Mouse (Mus musculus): ENCODE measurements around the gene Gm20388.

Gene Gm20388

DNA sequence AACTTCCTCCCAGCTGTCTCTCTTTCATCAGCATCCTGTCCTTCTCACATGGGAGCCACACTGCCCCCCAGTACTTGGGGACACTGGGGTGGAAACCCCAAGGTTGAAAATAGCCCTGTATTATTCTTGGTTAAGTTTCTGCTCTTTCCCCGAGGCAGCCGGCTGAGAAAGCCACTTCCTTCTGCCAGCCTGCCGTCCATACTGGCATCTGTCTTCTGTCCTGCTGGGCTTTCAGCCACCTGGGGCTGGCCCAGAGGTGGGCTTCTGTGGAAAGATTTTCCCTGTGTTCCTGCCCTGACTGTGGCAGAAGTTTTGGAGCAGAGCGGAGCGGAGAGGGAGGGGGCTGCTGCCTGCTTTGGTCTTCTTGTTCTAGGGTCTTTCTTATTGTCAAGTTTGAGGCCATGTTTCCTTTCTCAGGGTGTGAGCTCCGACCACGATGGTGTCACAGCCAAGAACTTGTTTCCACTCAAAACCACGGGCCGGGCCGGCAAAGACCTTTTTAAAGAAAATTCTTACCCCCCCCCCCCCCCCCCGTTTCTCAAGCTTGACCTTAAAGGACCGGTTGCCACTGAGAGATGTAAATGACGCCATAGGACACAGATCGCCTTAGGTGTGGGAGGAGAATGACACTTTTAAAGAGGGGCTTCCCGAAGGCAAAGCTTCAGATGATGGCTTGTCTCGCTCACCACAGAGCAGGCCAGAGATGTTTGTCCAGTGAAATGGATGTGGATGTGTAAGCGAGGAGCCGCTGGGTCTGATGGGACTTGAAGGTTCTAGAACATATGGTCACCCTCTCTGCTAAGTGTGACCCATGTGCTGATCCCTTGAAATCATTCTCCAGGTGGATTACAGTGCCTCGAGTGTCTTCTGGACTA is 849.9 kb downstream of the Gm20388 start:
- no peak for DNase-seq (ENCODE audit: low read depth, low spot score)

- no peak for DNase-seq (ENCODE audit: low read depth, low spot score)
Observed at GRCm38 (mm10) chr8:120763267-120763666, 852.6 kb downstream of the Gm20388 start.

- no peak for DNase-seq (ENCODE audit: low read depth, low spot score)
Observed at GRCm38 (mm10) chr8:120764638-120765037, 854.0 kb downstream of the Gm20388 start.

DNA sequence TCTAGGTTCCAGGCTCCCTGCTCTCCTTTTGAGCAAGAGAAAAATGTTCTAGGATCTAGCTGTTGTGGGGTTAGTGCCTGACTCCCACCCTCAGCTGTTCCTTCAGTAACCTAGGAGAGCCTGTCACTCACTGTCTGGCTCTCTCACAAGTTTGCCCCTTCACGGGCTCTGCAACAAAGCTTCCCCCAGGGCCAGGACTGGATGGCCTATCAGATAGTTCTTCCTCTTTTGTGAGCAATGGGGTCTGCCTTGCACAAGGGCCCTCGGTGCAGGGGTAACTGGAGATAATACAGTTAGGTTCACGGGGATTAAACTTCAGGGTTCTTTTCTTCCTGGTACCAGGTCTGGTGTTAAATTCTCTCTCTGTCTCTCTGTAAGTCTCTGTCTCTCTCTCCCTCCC is 856.0 kb downstream of the Gm20388 start:
- DNase-seq (ENCODE audit: low read depth, low spot score) = no peak

DNA sequence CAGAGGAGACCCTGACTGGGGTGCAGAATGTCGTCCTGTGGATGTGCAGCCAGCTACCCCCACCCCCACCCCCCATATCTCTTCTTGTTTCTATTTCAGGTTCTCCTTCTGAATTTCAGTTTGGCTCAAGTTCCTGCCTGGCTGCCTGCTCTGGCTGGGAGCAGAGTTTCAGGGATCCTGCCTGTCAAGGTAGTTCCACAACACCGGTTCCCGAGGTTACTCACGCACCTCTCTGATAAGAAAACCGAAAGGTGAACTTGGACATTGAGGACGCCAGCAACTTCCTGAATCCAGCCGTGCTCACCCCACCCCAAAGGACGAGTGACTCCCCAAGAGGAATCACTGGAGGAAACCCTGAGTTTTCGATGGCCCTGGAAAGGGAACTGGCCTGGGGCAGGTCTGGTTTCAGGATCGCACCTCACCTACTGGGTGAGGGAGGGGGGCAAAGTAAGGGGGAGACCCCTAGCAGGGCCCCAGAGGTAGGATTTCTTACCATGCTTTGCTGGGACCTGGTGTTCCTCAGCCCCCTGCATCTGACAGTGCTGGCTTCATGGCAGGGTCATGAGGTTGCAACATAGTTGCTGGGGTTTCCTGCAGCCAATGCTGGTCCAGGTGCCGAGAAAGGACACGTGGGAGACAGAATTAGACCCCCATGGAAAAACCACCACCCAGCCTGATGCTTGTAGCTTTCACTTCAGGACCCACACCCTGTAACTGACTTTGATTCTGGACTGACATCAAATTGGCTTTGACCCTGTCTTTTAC is 858.0 kb downstream of the Gm20388 start:
- no peak for DNase-seq (ENCODE audit: low read depth, low spot score)

DNA sequence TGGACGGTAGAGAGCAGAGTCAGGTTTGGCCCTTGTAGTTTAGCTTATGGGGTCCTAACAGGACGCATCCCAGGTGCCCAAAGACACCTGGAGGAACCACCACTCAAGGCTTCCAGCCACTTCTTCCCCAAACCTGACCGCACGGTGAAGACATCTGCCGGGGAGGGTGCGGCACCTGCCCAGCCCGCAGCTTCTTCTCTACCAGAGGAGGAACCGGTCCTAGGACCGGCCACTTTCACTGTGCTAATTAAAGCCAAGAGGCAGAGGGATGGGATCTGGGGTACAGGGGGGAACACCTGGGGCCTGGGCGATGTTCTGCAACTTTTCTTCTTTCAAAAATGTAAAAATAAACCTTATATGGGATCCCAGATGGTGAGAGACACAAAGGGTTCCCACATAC is 866.5 kb downstream of the Gm20388 start:
- DNase-seq (ENCODE audit: low read depth, low spot score) = no peak

- no peak for DNase-seq (ENCODE audit: low read depth, low spot score)
Observed at GRCm38 (mm10) chr8:120777732-120778131, 867.1 kb downstream of the Gm20388 start.

- no peak for DNase-seq (ENCODE audit: low read depth, low spot score)
Observed at GRCm38 (mm10) chr8:120779106-120779505, 868.5 kb downstream of the Gm20388 start.

DNA sequence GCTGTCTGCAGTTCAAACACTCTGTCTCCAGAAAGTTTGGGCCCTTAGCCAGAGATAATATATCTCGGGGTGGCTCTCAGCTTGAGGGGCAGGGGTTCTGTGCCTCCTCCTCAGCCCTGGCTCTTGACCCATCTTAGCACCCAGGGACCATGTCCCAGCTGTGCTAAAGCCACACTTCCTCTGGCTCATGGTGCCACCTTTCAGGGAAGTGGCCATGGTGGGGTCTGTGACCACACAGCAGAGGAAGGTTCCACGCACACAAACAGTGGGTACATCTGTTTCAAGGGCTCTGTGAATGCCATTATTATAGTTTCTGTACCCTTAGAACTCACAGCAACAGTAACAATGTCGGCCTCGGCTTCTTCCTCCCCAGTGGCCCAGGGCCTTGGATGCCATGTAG is 873.1 kb downstream of the Gm20388 start:
- DNase-seq (ENCODE audit: low read depth, low spot score) = no peak

GRCm38 (mm10) chr8:120786753-120787152 is 876.1 kb downstream of the Gm20388 start:
- DNase-seq (ENCODE audit: low read depth, low spot score) = no peak

DNA sequence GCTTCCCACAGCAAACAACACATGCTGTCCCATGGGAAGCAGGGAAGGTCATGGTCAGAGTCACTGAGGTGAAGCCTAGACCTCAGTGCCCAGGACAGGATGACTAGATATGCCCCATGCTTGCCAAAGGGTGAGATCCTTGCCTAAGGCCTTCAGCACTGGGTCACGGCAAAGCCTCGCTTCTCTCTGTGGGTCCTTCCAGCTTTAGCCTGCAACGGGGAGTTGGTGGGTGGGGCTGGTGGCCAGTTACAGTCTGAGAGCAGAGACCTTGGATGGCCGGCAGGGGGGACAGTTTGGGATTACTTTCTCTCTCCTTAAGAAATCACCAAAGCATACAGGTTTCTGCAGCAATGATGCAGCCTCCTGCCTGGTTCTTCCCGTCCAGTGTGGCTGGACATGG is 877.0 kb downstream of the Gm20388 start:
- no peak for DNase-seq (ENCODE audit: low read depth, low spot score)

DNA sequence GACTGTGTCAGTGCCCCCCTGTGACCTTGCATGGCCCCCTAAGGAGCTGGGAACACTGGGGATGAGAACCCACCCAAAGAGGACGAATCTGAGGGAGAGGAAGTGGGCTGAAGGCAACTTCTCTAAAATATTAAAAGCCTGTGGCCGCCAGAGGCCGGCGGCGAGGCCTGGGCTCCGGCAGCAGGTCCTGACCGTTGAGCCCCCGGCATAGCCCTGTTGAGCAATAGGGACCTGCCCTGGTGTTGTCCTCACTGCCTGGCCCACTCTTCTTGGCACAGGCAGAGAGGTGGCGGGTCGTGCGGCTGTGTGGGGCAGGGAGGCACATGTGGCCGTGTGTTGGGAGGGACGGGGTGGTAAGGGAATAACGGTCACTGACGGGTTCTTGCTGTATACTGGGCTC is 882.1 kb downstream of the Gm20388 start:
- no peak for DNase-seq (ENCODE audit: low read depth, low spot score)

GRCm38 (mm10) chr8:120795944-120796635 is 885.4 kb downstream of the Gm20388 start:
- DNase-seq (ENCODE audit: low read depth, low spot score) = peak; percentile 85

- no peak for DNase-seq (ENCODE audit: low read depth, low spot score)
Observed at GRCm38 (mm10) chr8:120797019-120797727, 886.5 kb downstream of the Gm20388 start.

GRCm38 (mm10) chr8:120800308-120800865 is 889.7 kb downstream of the Gm20388 start:
- peak; percentile 73 for DNase-seq (ENCODE audit: low read depth, low spot score)

DNA sequence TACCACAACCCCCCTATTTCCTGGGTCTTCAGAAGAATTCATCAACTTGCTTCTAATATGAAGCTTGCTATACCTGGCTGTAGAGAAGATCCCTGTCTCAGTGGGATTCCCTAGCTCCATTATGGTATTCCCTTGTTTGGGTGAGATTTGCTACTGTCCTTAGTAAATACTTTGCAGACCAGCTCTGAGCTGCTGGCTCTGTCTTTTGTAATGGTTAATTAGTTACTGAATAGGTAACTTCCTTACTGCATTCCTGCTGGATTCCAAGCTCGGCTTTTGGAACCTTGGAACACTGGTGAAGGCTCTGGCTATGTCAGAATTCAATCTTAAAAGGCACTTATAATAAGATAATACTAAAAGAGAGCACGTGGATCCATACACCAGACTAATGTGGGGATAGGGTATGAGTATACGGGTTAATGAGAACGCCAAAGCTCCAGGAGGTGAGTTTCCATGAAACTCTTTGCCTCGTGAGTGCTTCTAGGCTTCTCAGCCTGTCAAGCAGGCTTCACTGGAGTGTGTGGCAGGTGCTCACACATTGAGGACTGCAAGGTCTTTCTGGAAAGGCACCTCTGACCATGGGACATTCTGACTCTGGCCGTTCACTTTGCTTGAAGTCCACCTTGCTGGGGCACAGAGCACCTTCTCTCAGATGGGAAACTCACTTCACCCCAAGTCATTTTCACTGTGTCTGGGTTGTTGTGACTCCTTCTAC is 893.2 kb downstream of the Gm20388 start:
- DNase-seq (ENCODE audit: low read depth, low spot score) = peak; percentile 46

- DNase-seq (ENCODE audit: low read depth, low spot score) = no peak
Observed at GRCm38 (mm10) chr8:120804741-120805140, 894.1 kb downstream of the Gm20388 start.

DNA sequence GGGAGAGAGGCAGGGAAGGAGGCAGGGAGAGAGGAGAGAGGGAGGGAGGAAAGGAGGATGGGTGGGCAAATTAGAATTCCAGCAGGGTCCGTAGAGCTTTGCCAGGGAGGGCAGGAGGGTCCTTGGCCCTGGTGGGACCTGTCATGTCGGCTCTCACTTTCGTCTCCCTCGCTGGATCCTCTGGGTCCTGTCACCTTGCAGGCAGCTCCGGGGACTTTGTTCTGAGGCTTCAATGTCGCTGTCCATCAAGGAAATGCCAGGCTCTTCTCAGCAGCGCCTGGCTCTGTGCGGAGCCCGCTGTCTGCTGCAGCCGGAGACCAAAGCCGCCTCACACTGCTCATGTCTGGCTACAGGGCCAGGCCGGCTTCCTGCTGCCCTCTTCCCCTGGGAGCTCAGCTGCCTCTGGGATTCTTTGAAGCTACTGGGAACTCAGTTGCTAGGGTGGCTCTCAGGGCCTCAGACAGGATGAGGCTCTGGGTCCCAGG is 896.2 kb downstream of the Gm20388 start:
- DNase-seq (ENCODE audit: low read depth, low spot score) = no peak

DNA sequence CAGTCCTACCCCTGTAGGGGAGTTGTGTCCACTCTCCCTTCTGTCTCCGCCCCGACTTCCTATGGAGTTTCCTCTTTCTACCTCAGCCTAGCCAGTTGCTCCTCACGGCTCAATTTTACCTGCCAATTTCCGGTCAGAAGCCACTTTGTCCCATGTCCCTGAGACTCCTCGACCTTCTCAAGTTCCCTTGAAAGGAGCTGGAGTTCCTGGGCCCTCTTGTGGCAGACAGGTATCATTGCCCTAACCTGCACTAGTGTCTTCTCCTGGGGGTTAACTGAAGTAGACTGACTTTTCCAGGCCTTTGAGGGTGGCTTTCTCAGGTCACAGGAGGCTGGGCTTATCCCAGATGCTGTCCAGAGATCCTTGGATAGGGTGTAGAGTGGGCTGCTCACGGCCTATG is 897.1 kb downstream of the Gm20388 start:
- DNase-seq (ENCODE audit: low read depth, low spot score) = peak; percentile 82

DNA sequence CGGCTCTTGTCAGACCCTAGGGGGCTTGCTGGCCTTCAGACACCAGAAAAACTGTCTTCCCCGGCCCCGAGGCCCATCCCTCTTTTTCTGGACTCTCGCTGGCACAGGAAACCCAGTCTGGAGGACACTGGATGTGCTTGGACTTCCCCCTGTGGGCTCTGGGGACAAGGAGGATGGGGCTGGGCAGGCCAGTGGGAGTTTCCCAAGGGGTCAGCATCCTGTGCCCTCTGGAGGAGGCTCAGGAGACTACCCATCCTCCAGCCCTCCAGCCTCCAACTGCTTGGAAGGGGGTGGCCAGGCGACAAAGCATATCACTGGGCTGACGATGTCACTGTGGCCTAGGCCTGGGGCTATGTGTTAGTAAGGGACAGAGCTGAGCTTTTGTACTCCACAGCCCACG is 898.4 kb downstream of the Gm20388 start:
- no peak for DNase-seq (ENCODE audit: low read depth, low spot score)

Measured in ES-CJ7 (cell line).